Mouse (Mus musculus) MEL (cell line): ENCODE measurements around the gene Col4a3.

Experiments
- ELF1 ChIP-seq: IDR thresholded peaks from 2 replicates; pipeline ENCODE4 v1.6.1; 2014; ENCODE audit warnings: low read depth, mild to moderate bottlenecking, inconsistent platforms, low read length, improper control_type of control experiment, moderate library complexity
- EP300 ChIP-seq, 2 experiments: IDR thresholded peaks; 2 replicates each; pipeline ENCODE4 v1.6.1; 2011; ENCODE audit warnings: improper control_type of control experiment in 2 of 2, low read length in 2 of 2, low read depth in 1 of 2, mild to moderate bottlenecking in 1 of 2
- MAFK ChIP-seq: IDR thresholded peaks from 2 replicates; pipeline ENCODE4 v1.6.1; 2011; ENCODE audit warnings: low read depth, mild to moderate bottlenecking, low read length, improper control_type of control experiment, borderline replicate concordance
- MAX ChIP-seq: IDR thresholded peaks from 2 replicates; pipeline ENCODE4 v1.6.1; 2011; ENCODE audit warnings: low read length, improper control_type of control experiment
- NELFE ChIP-seq: IDR thresholded peaks from 2 replicates; pipeline ENCODE4 v1.6.1; 2011; ENCODE audit warnings: low read depth, low read length, improper control_type of control experiment
- POLR2A ChIP-seq, 2 experiments: IDR thresholded peaks; 2 replicates each; pipeline ENCODE4 v1.6.1; 2011 to 2012; ENCODE audit warnings: low read length in 2 of 2, mild to moderate bottlenecking in 2 of 2, control low read depth in 1 of 2, improper control_type of control experiment in 1 of 2, low read depth in 1 of 2, moderate library complexity in 1 of 2; ENCODE audit not compliant: control insufficient read depth in 1 of 2, insufficient read depth in 1 of 2, poor library complexity in 1 of 2
- POLR2AphosphoS5 ChIP-seq: IDR thresholded peaks from 2 replicates; pipeline ENCODE4 v1.6.1; 2012; ENCODE audit warnings: low read depth, borderline replicate concordance, mild to moderate bottlenecking, inconsistent platforms, low read length, moderate library complexity, mixed read lengths
- UBTF ChIP-seq: IDR thresholded peaks from 2 replicates; pipeline ENCODE4 v1.6.1; 2012; ENCODE audit warnings: low read depth, mild to moderate bottlenecking, inconsistent platforms, low read length, improper control_type of control experiment, moderate library complexity, borderline replicate concordance; ENCODE audit not compliant: insufficient read depth
- USF1 ChIP-seq: IDR thresholded peaks from 2 replicates; pipeline ENCODE4 v1.6.1; 2014; ENCODE audit warnings: low read depth, mild to moderate bottlenecking, inconsistent platforms, low read length, improper control_type of control experiment, moderate library complexity
- ZNF384 ChIP-seq: IDR thresholded peaks from 2 replicates; pipeline ENCODE4 v1.6.1; 2012; ENCODE audit warnings: low read depth, mild to moderate bottlenecking, inconsistent platforms, low read length, improper control_type of control experiment

DNA sequence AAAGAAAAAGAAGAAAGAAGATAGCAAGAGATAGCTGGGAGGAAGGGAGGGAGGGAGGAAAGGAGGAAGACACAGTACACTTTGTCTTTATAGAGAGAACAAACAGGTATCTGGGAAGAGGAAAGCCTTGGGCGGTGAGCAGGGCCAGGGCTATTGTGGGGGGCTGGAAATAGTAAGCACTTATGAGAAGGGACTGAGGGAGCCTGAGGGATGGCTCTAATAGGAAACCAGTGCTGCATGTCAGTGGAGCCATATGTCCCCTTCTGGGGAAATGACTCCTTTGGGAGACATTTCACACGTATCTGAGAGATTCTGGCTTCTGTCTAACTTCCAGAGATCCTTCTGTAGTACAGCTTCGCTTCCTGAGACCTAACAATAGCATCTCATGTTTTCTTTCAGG, 69.7 kb downstream of the Col4a3 start:
- no peak for TF ChIP-seq USF1
- no peak for TF ChIP-seq POLR2A (IDR thresholded peaks at IDR 0.05; ENCODE audit: control insufficient read depth in 1 of 2, insufficient read depth in 1 of 2, low read depth in 1 of 2, low read length in 2 of 2, poor library complexity in 1 of 2)
- no peak for TF ChIP-seq POLR2AphosphoS5
- no peak for TF ChIP-seq EP300 (IDR thresholded peaks at IDR 0.05; ENCODE audit: low read depth in 1 of 2, low read length in 2 of 2)
- TF ChIP-seq MAX = no peak
- TF ChIP-seq NELFE = no peak
- no peak for TF ChIP-seq UBTF
- no peak for TF ChIP-seq MAFK
- TF ChIP-seq ZNF384 = no peak
- TF ChIP-seq ELF1 = no peak
